Mouse (Mus musculus) embryo, embryonic 9.5 days (tissue): ENCODE results near the gene Gm13023.
"Not testable (repeated sequence)": the region's sequence is repeated elsewhere in the genome, so short reads cannot be mapped to it uniquely, and the experiment has no call there.

Experiments used
- DNase-seq: peaks from one replicate; pipeline ENCODE4 v3.0.0-alpha.2; 2017; ENCODE audit errors: extremely low spot score

The Gm13023 gene

GRCm38 (mm10) chr4:143789052-143789451, at the start of gene Gm13023:
Gene Gm13023 (plus strand): TSS chr4:143789352.
- not testable (repeated sequence) for DNase-seq

GRCm38 (mm10) chr4:143815993-143816392, 26.8 kb downstream of the Gm13023 start, which contains the start of gene Gm13084:
Gene Gm13084 (minus strand): TSS chr4:143816093.
- no peak for DNase-seq
